Mouse (Mus musculus) small intestine, adult 2 months (tissue): ENCODE data around the gene Ap1b1. TPM values are rescaled to one million over a fixed set of nuclear protein-coding genes. Genes with fewer than 3 reads are reported as not detected.

Source experiments
- H3K27ac ChIP-seq: fragments of 200-500 bp; 2 replicates; pipeline ENCODE4 v1.5.1; 2012; ENCODE audit warnings: low read depth, low read length, control low read depth, inconsistent platforms; ENCODE audit not compliant: insufficient read depth
- H3K27me3 ChIP-seq: fragments of 200-500 bp; 2 replicates; pipeline ENCODE4 v1.6.1; 2012; ENCODE audit warnings: mild to moderate bottlenecking, moderate library complexity, low read length, inconsistent platforms; ENCODE audit not compliant: control insufficient read depth, insufficient read depth
- H3K36me3 ChIP-seq: fragments of 200-500 bp; 2 replicates; pipeline ENCODE4 v1.6.1; 2012; ENCODE audit warnings: mild to moderate bottlenecking, low read length, control low read depth, inconsistent platforms; ENCODE audit not compliant: control insufficient read depth, insufficient read depth
- H3K4me1 ChIP-seq: fragments of 200-500 bp; 2 replicates; pipeline ENCODE4 v1.6.1; 2012; ENCODE audit warnings: low read length, inconsistent platforms, mixed read lengths; ENCODE audit not compliant: control insufficient read depth, insufficient read depth, insufficient read length
- H3K4me3 ChIP-seq: fragments of 200-500 bp; 2 replicates; pipeline ENCODE4 v1.5.1; 2012; ENCODE audit warnings: low read depth, mild to moderate bottlenecking, control low read depth, inconsistent platforms, low read length, moderate library complexity
- CTCF ChIP-seq: fragments of 200-500 bp; IDR thresholded peaks from 2 replicates; pipeline ENCODE4 v1.5.1; 2012; ENCODE audit warnings: low read depth, mild to moderate bottlenecking, control low read depth, inconsistent platforms, low read length, moderate library complexity, mixed read lengths; ENCODE audit not compliant: insufficient replicate concordance, insufficient read length; ENCODE audit errors: extremely low read depth
- POLR2A ChIP-seq: fragments of 200-500 bp; IDR thresholded peaks from 2 replicates; pipeline ENCODE4 v1.6.1; 2012; ENCODE audit warnings: low read depth, mild to moderate bottlenecking, control low read depth, inconsistent platforms, low read length, moderate library complexity
- WGBS: fragments of 180-500 bp; shearing (Covaris S2); methylation state at CpG from one replicate; pipeline ENCODE4 v1.1.7; 2018; 5-methylcytosine and 5-hydroxymethylcytosine counted together
- polyA plus RNA-seq: library from polyadenylated mRNA; depleted of rRNA; stranded (reverse); fragments of >200 nt; gene quantifications from 2 replicates; pipeline ENCODE4 v1.2.3, GENCODE M21; 2012

Gene Ap1b1
- polyA plus RNA-seq, 1 experiment, result 96.1 TPM

GRCm38 (mm10) chr11:4953401-4953800 is 33.2 kb upstream of the Ap1b1 start:
- Histone ChIP-seq H3K27me3 (peaks cover 25% of the 10 kb centered on the region), H3K4me3 (no peak overlapping the region), H3K27ac (no peak overlapping the region), H3K36me3 (no peaks in the 10 kb centered on the region), H3K4me1 (no peaks in the 10 kb centered on the region)
- TF ChIP-seq POLR2A (no peak), CTCF (no peak)
- 12% methylated on average over 6 of the region's 6 CpGs for WGBS

- TF ChIP-seq POLR2A, result no peak; the same call in 1 of the 2 replicates
- Histone ChIP-seq H3K27me3 (peaks cover 19% of the 10 kb centered on the region), H3K4me1 (no peaks in the 10 kb centered on the region), H3K27ac (no peak overlapping the region), H3K36me3 (no peaks in the 10 kb centered on the region), H3K4me3 (no peak overlapping the region)
- 3% methylated on average over 8 of the region's 8 CpGs for WGBS
Measured at GRCm38 (mm10) chr11:4953918-4954317, 32.7 kb upstream of the Ap1b1 start.

GRCm38 (mm10) chr11:4963099-4963808 is 23.4 kb upstream of the Ap1b1 start:
- Histone ChIP-seq H3K27ac (no peak overlapping the region), H3K4me3 (no peak overlapping the region), H3K4me1 (no peaks in the 10 kb centered on the region), H3K36me3 (no peaks in the 10 kb centered on the region), H3K27me3 (no peaks in the 10 kb centered on the region)
- TF ChIP-seq POLR2A (no peak), CTCF (no peak)
- 33% methylated on average over 6 of the region's 6 CpGs for WGBS

- Histone ChIP-seq H3K27me3 (no peaks in the 10 kb centered on the region), H3K36me3 (no peaks in the 10 kb centered on the region), H3K27ac (no peak overlapping the region), H3K4me1 (no peaks in the 10 kb centered on the region), H3K4me3 (no peak overlapping the region)
- WGBS, result 52% methylated on average over 2 of the region's 2 CpGs
- TF ChIP-seq POLR2A, result no peak
- no peak for TF ChIP-seq CTCF
Measured at GRCm38 (mm10) chr11:4966325-4966724, 20.3 kb upstream of the Ap1b1 start.

- H3K27ac ChIP-seq, result no peak overlapping the region
- TF ChIP-seq POLR2A, result no peak
- no peak for TF ChIP-seq CTCF
- H3K27me3 ChIP-seq, result no peaks in the 10 kb centered on the region
- H3K4me3 ChIP-seq, result no peak overlapping the region
- WGBS, result 65% methylated on average over 5 of the region's 5 CpGs
- no peaks in the 10 kb centered on the region for H3K36me3 ChIP-seq
- no peaks in the 10 kb centered on the region for H3K4me1 ChIP-seq
Measured at GRCm38 (mm10) chr11:4966888-4967287, 19.7 kb upstream of the Ap1b1 start.

GRCm38 (mm10) chr11:4967549-4967948 is 19.1 kb upstream of the Ap1b1 start:
- Histone ChIP-seq H3K27ac (no peak overlapping the region), H3K4me1 (no peaks in the 10 kb centered on the region), H3K27me3 (no peaks in the 10 kb centered on the region), H3K4me3 (no peak overlapping the region), H3K36me3 (no peaks in the 10 kb centered on the region)
- TF ChIP-seq POLR2A (no peak), CTCF (no peak)
- 48% methylated on average over 2 of the region's 2 CpGs for whole genome bisulfite sequencing

GRCm38 (mm10) chr11:4968376-4968775 is 18.2 kb upstream of the Ap1b1 start:
- Histone ChIP-seq H3K36me3 (no peaks in the 10 kb centered on the region), H3K4me1 (no peaks in the 10 kb centered on the region), H3K27me3 (no peaks in the 10 kb centered on the region), H3K4me3 (no peak overlapping the region), H3K27ac (no peak overlapping the region)
- WGBS, result 74% methylated on average over 10 of the region's 10 CpGs
- no peak for TF ChIP-seq CTCF
- no peak for TF ChIP-seq POLR2A
